Mouse (Mus musculus) left cerebral cortex, postnatal 36 days (tissue): ENCODE data around the gene Nfe2l1. TPM values are rescaled to one million over a fixed set of nuclear protein-coding genes. Genes with fewer than 3 reads are reported as not detected.
A peak's percentile ranks its signal among the peaks of the same experiment; 100 is the strongest.
"Not testable (repeated sequence)": the region's sequence is repeated elsewhere in the genome, so short reads cannot be mapped to it uniquely, and the experiment has no call there.

Experiments used
- DNase-seq, 2 experiments: peaks; one replicate each; pipeline ENCODE4 v3.0.0; 2021 to 2022; ENCODE audit warnings: low spot score in 2 of 2, mixed read lengths in 1 of 2
- intact Hi-C: fragments of 180-260 bp; cut with DNase I; formaldehyde crosslinking; loops from one replicate; pipeline ENCODE4 v1.15.1; 2025
- total RNA-seq, 2 experiments: library from RNA; stranded (reverse); gene quantifications; 2 replicates each; pipeline ENCODE4 v1.2.3; 2021

Gene Nfe2l1
- total RNA-seq, 2 experiments from 2014 or later = 262 to 282 TPM

DNA sequence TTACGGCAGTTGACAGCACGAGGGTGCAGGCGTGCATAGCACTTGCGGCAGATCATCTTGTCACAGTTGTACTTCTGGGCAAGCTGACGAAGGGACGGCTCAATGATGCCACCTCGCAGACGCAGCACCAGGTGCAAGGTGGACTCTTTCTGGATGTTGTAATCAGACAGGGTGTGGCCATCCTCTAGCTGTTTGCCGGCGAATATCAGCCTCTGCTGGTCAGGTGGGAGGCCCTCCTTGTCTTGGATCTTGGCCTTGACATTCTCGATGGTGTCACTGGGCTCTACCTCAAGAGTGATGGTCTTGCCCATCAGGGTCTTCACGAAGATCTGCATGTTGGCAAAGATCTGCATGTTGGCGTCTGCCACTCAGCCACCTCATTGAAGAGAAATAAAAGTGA, 34.3 kb downstream of the Nfe2l1 start:
- no peak for DNase-seq
- intact Hi-C loops = no loop called here

DNA sequence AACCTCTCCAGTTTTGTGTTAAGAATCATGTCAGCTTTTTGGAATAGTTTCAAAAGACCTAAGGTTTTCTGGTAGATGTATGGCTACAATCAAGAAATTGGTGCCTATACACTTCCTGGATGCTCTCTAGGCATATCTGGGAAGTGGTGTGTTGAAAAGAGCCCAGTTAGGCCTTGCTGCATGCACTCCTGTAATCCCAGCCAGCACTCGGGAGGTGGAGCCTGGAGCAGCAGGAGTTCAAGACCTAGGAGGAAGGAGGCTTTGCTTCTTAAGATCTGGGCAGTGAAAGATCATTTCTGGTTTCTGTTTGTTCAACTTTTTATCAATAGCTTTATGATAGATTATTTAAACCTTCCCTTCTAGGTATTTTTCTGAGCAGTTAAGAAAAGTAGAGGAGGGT, 39.1 kb downstream of the Nfe2l1 start:
- intact Hi-C loops = no loop called here

GRCm38 (mm10) chr11:96789990-96790389, 39.8 kb downstream of the Nfe2l1 start:
- intact Hi-C loops = no loop called here
- DNase-seq = no peak

More for the DNA sequence above, 39.1 kb downstream of the Nfe2l1 start:
- DNase-seq = no peak

DNA sequence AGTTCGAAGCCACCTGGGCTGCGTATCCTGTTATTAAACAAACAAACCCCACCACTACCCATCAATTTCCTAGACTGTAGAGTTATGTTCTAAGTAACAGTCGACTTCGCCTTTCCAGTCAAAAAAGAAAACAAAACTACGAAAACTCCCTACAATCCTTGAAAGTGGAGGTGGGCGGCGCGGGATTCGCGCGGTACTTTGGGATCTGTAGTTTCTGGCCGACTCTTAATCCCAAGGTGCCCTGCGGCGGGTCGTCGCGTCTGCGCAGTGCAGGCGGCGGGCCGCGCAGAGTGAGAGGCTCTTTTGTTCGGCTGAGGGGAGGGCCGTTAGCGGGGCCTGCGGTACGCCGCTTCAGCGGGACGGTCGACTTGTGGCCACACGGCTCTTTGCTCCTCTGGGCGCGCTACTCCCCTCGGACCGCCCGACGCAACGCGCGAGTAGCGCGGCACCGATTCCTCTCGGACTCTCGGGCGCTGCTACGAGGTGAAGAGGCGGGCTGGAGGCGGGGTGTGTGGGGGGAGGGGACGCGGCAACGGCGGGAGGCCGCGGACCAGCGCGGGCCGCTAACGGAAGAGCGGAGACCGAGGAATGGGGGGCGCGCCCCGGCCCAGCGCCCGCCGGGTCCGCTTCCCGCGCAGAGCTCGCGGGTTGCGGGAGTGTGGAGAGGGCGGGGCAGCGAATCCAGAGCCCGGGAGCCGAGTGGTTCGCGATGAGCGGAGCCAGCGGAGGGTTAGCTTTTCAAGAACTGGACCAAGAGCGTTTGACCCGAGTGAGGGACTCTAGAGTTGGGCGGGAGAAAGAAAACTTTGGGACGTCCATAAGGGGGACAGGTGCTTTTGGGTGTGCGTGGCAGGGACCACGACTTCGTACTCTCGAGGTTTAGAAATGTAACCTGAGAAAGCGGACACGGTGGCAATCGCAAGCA, 40.6 kb downstream of the Nfe2l1 start, which contains the start of gene Cbx1:
Cbx1 (plus strand) TSS at position 257 of the 925 bp plus-strand sequence.
- DNase-seq = peak; percentile 92 to 93

DNA sequence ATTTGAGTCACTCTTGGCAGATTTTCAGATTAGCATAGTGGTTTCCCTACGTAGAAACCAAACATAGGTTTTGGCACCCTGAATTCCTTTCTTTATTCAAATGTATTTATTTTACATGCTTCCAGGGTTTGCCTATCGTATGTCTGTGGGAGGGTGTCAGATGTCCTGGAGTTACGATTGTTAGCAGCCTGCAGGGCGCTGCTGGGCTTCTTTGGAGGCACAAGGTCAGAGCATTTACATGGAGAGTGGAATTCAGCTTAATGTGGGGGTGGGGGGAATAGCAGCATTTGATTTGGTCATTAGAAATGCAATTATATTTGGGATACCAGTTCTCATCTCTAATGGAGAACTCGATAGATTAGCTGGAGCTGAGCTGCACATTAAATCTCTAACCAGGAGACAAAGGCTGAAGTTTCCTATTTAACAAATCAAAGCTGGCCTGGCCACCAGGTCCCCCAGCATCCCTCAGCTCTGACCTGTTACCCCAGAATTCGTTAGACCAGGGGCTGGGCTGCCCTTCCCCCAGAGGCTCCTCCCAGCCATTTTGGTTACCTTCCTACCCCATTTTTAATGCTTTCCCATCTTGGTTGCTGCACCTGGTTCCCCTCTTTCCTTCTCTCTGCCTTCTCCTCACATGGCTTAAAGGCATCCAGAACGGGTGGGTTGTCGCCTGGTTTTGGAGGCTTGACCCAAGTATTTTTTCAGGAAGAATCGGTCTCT, 42.9 kb downstream of the Nfe2l1 start:
- DNase-seq = no peak
- intact Hi-C loops = no loop called here

More for the DNA sequence above, 40.6 kb downstream of the Nfe2l1 start, which contains the start of gene Cbx1:
- intact Hi-C loops = no loop called here

- intact Hi-C loops, DNase-seq: not testable (repeated sequence)
Measured at GRCm38 (mm10) chr11:96784847-96785246, 44.9 kb downstream of the Nfe2l1 start.

DNA sequence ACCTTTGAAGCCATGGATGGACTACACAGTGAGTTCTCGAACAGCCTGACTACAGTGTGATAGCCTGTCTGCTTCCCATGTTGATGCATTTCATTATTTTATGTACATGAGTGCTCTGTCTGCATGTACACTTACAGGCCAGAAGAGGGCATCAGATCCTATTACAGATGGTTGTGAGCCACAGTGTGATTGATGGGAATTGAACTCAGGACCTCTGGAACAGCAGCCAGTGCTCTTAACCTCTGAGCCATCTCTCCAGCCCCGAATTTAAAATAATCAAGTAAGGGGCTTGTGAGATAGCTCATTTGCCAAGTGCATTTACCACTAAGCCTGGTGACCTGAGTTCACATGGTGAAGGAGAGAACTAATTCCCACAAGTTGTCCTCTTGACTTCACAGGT, 48.3 kb downstream of the Nfe2l1 start:
- intact Hi-C loops = no loop called here
- no peak for DNase-seq

- intact Hi-C loops = no loop called here
- no peak for DNase-seq
Measured at GRCm38 (mm10) chr11:96780306-96780705, 49.5 kb downstream of the Nfe2l1 start.

DNA sequence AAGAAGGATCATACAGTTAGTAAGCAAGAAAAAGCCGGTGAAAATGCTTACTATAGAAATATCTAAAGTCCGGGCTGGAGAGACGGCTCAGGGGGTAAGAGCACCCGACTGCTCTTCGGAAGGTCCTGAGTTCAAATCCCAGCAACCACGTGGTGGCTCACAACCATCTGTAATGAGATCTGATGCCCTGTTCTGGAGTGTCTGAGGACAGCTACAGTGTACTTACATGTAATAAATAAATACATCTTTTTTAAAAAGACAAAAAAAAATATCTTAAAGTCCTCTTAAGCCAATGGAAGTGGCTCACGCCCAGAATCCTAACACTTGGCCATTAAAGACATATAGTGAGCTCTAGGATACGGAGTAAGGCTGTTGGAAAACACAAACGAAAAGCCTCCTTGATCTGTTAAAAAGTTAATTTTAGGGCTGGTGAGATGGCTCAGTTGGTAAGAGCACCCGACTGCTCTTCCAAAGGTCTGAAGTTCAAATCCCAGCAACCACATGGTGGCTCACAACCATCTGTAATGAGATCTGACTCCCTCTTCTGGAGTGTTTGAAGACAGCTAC, 51.6 kb downstream of the Nfe2l1 start:
- intact Hi-C loops = loop anchor here (5.0 kb wide), 2 partner anchors 44 to 84 kb away; no protein-coding TSS in a partner anchor
- DNase-seq = not testable (repeated sequence)

DNA sequence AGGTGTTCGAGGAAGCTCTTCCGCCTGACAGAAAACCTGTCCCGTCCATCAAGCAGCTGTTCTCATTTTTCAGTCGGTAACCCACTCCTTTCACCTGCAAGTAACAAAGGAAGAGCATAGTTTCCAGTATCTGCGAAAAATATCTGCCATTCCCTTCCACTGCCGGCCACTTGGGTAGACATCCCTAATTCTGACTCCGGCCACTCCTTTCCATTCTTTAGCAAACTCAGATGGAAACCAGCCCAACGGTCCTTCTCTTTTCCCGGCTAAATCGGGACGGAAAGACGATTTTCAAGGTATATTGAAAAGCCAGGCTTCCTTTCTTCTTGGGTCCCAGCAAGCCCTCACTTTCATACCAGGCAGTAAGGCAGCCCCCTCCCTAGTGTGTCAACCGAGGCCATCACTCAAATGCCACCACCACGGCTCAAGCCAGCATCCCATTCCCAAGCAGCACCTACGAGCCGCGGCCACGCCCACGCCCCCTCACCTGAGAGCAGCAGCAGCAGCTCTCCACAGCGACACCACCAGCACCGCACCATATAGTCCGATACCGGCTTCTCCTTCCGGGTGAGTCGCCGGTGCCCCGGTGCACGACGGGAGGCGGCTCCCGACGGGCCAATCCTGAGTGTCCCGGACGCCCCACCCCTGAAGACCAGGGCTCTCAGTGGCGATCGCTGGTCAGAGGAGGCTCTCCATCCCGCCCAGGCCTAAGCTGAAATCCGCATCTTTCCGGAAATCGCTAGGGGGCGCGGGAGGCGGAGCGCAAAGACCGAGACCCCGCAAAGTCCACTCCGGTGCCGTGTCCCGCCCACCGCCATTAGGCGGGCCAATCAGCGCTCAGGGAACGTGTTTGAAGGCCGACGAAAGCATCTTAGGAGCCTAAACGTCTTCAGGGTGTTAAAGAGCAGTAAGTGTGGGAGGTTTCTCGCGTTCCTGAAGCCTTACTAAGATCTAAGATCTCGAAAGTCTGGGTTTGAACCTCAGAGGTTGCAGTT, 52.5 kb downstream of the Nfe2l1 start, which contains the start of gene Snx11:
Snx11 (minus strand) TSS at position 592 of the 995 bp plus-strand sequence.
- DNase-seq = peak; percentile 100
- intact Hi-C loops = loop anchor here (2.0 to 5.0 kb wide), 3 partner anchors 45 to 498 kb away; no protein-coding TSS in a partner anchor

GRCm38 (mm10) chr11:96776068-96776467, 53.7 kb downstream of the Nfe2l1 start:
- intact Hi-C loops = loop anchor here (2.0 to 5.0 kb wide), 3 partner anchors 46 to 497 kb away; no protein-coding TSS in a partner anchor
- no peak for DNase-seq

DNA sequence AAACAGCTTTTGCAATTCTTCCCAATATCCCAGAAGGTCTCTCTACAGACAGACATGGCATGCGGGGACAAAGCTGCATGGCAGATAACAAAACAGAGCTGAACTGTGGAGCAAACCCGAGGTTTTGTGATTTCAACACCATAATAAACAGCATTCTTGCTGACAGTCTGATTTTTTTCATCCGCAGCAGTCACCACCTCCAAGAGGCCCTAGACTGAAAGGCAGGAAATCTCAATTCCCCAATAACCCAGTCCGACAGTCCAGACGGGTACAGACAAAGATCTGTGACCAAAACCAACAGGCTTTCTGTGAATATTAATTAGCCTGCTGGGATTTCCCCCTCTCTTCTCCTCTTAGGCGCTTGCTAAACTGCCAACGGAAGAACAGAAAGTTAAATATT, 54.1 kb downstream of the Nfe2l1 start:
- no peak for DNase-seq
- intact Hi-C loops = loop anchor here (2.0 to 5.0 kb wide), 3 partner anchors 47 to 497 kb away; no protein-coding TSS in a partner anchor

DNA sequence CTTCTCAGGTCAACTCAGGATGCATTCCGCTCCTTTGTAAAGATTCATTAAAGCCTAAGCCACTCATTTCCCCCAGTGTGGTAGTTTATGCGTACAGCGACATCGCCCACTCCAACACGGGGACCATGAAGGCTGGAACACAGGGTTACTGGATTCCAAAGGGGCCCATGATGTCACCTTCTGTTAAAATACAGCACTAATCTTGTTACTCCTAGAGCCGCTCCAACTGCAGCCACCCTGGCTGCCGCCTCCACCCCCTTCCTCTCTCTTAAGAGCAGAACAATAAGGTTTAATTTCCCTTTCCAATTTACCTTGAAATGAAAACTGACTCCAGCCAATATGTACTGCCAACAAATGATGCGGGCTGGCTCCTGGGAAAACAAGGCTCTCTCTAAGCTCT, 54.7 kb downstream of the Nfe2l1 start:
- no peak for DNase-seq
- intact Hi-C loops = loop anchor here (5.0 kb wide), 2 partner anchors 47 to 87 kb away; no protein-coding TSS in a partner anchor

GRCm38 (mm10) chr11:96774536-96774935, 55.2 kb downstream of the Nfe2l1 start:
- intact Hi-C loops = no loop called here
- DNase-seq = no peak

GRCm38 (mm10) chr11:96772413-96772812, 57.4 kb downstream of the Nfe2l1 start:
- DNase-seq = no peak
- intact Hi-C loops = no loop called here

DNA sequence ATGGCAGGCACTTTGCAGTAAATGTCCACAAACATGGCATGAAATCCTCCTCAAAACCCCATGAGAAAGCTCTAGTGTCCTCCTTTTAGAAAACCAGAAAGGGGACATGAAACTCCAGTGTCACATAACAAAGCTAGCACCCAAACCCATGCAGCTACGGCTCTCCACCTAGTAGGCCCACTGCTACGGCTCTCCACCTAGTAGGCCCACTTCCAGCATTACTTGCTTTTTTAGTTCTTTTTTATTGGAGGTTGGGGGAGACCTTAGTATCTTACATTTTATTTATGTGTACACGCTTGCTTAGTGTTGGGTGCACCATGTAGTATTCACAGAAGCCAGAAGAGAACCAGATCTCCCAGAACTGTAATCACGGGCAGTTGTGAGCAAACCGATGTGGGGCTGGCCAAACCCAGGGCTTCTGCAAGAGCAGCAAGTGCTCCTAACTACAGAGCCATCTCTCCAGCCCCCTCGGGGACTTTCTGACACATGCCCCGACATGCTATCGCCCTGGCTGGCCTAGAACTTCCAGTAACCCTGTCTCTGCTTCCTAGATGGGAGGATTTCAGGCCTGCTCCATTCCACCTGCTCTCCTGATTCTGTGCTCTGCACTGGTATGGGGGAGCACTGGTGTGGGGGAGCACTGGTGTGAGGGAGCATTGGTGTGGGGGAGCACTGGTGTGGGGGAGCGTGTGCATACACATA, 58.3 kb downstream of the Nfe2l1 start:
- intact Hi-C loops = no loop called here
- DNase-seq = no peak

- no peak for DNase-seq
- intact Hi-C loops = no loop called here
Measured at GRCm38 (mm10) chr11:96768240-96768639, 61.5 kb downstream of the Nfe2l1 start.
